Mouse (Mus musculus) yolk sac, embryonic 10.5 days (tissue): ENCODE results near the gene Hist1h2ak.

Experiments
- DNase-seq: peaks from one replicate; pipeline ENCODE4 v3.0.0-alpha.2; 2017; ENCODE audit warnings: low spot score

Gene Hist1h2ak

GRCm38 (mm10) chr13:21755707-21756106 lies 2.1 kb upstream of the Hist1h2ak start:
- no peak for DNase-seq

GRCm38 (mm10) chr13:21754294-21755001 lies 821 bp upstream of the Hist1h2ak start:
- DNase-seq = peak; percentile 51

- DNase-seq = peak; percentile 51
Observed at GRCm38 (mm10) chr13:21753051-21753523, 540 bp downstream of the Hist1h2ak start.

GRCm38 (mm10) chr13:21752356-21752755 lies 1.3 kb downstream of the Hist1h2ak start:
- peak; percentile 20 for DNase-seq

- no peak for DNase-seq
Observed at GRCm38 (mm10) chr13:21751827-21752226, 1.8 kb downstream of the Hist1h2ak start.

- no peak for DNase-seq
Observed at GRCm38 (mm10) chr13:21751417-21751816, 2.2 kb downstream of the Hist1h2ak start.

GRCm38 (mm10) chr13:21750159-21751017 lies 3.2 kb downstream of the Hist1h2ak start, which contains the start of gene Hist1h4k:
Hist1h4k (minus strand) TSS chr13:21750505.
- peak; percentile 94 for DNase-seq

- peak; percentile 51 for DNase-seq
Observed at GRCm38 (mm10) chr13:21749387-21750158, 4.1 kb downstream of the Hist1h2ak start.

- no peak for DNase-seq
Observed at GRCm38 (mm10) chr13:21745006-21745405, 8.6 kb downstream of the Hist1h2ak start.

- peak; percentile 92 for DNase-seq
Observed at GRCm38 (mm10) chr13:21734906-21735767, 18.5 kb downstream of the Hist1h2ak start, which contains the start of gene Hist1h4j. Hist1h4j (plus strand) TSS chr13:21735064.

- DNase-seq = peak; percentile 85
Observed at GRCm38 (mm10) chr13:21734010-21734905, 19.4 kb downstream of the Hist1h2ak start.

GRCm38 (mm10) chr13:21733466-21733865 lies 20.2 kb downstream of the Hist1h2ak start:
- DNase-seq = no peak

- no peak for DNase-seq
Observed at GRCm38 (mm10) chr13:21729544-21729943, 24.1 kb downstream of the Hist1h2ak start.

- DNase-seq = peak; percentile 53
Observed at GRCm38 (mm10) chr13:21727948-21728572, 25.6 kb downstream of the Hist1h2ak start.

- no peak for DNase-seq
Observed at GRCm38 (mm10) chr13:21722993-21723836, 30.4 kb downstream of the Hist1h2ak start.

- DNase-seq = peak; percentile 60
Observed at GRCm38 (mm10) chr13:21722373-21722925, 31.2 kb downstream of the Hist1h2ak start.

GRCm38 (mm10) chr13:21721757-21722372 lies 31.8 kb downstream of the Hist1h2ak start, which contains the start of gene Hist1h2bm:
Hist1h2bm (plus strand) TSS chr13:21722044.
- peak; percentile 92 for DNase-seq
